Mouse (Mus musculus): ENCODE measurements around the gene Maz. TPM values are rescaled to one million over a fixed set of nuclear protein-coding genes. Genes with fewer than 3 reads are reported as not detected.

The Maz gene
- polyA plus RNA-seq, 1 experiment from 2014 or later: 119 TPM

- no peaks in the 10 kb centered on the region for H3K4me1 ChIP-seq
- H3K36me3 ChIP-seq: peaks cover 13% of the 10 kb centered on the region
- no peaks in the 10 kb centered on the region for H3K27me3 ChIP-seq
- no peak for ATAC-seq (ENCODE audit: low FRiP score)
- H3K4me2 ChIP-seq (replicated peaks): no peak overlapping the region
- H3K9me3 ChIP-seq (replicated peaks): no peaks in the 10 kb centered on the region
- no peak overlapping the region for H3K4me3 ChIP-seq
- WGBS: 59% methylated on average over 10 of the region's 10 CpGs
- H3K27ac ChIP-seq: no peak overlapping the region
- H3K9ac ChIP-seq: no peak overlapping the region
Observed at GRCm38 (mm10) chr7:126984667-126985444, 42.0 kb downstream of the Maz start.

- H3K36me3 ChIP-seq: peaks cover 30% of the 10 kb centered on the region
- no peak overlapping the region for H3K4me3 ChIP-seq
- no peaks in the 10 kb centered on the region for H3K27me3 ChIP-seq
- no peak overlapping the region for H3K4me2 ChIP-seq (replicated peaks)
- no peak overlapping the region for H3K9ac ChIP-seq
- WGBS: 86% methylated on average over 7 of the region's 7 CpGs
- ATAC-seq (ENCODE audit: low FRiP score): no peak
- no peak overlapping the region for H3K27ac ChIP-seq
- no peaks in the 10 kb centered on the region for H3K9me3 ChIP-seq (replicated peaks)
- 0 out of 2 replicates have a peak, but pooled peaks cover 2% of the 10 kb centered on the region for H3K4me1 ChIP-seq
Observed at GRCm38 (mm10) chr7:126983113-126983512, 43.7 kb downstream of the Maz start.

- Histone ChIP-seq H3K9ac (no peak overlapping the region), H3K4me3 (no peak overlapping the region), H3K27me3 (no peaks in the 10 kb centered on the region), H3K4me1 (peaks cover 7% of the 10 kb centered on the region), H3K36me3 (peaks cover 32% of the 10 kb centered on the region), H3K4me2 (replicated peaks) (no peak overlapping the region), H3K27ac (no peak overlapping the region), H3K9me3 (replicated peaks) (no peaks in the 10 kb centered on the region)
- WGBS: 96% methylated on average over 4 of the region's 4 CpGs
- ATAC-seq (ENCODE audit: low FRiP score): no peak
Observed at GRCm38 (mm10) chr7:126982054-126982453, 44.8 kb downstream of the Maz start.

DNA sequence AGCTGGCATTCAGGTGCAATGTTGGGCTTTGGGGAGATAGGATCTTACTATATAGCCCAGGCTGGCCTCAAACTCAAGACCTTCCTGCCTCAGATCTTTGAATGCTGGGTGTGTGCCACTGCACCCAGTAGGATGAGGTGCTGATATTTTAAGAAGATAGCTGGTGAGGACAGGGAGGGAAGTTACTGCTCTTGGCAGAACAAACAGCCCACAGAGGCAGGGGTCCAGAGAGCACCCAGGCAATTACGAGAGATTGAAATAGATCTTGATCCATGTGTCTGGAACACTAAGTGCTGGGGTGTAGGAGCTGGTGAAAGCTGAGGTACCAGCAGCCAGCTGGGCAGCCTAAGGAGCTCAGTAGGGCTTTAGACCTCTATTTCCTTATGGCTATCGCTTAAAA, 45.2 kb downstream of the Maz start:
- Histone ChIP-seq H3K9me3 (replicated peaks) (no peaks in the 10 kb centered on the region), H3K4me2 (replicated peaks) (no peak overlapping the region), H3K4me1 (peaks cover 10% of the 10 kb centered on the region), H3K27ac (no peak overlapping the region), H3K4me3 (no peak overlapping the region), H3K27me3 (no peaks in the 10 kb centered on the region), H3K36me3 (peaks cover 32% of the 10 kb centered on the region), H3K9ac (no peak overlapping the region)
- no peak for ATAC-seq (ENCODE audit: low FRiP score)
- WGBS: 96% methylated on average over 2 of the region's 2 CpGs

- H3K36me3 ChIP-seq: peaks cover 32% of the 10 kb centered on the region
- WGBS: 92% methylated on average over 6 of the region's 6 CpGs
- H3K4me2 ChIP-seq (replicated peaks): no peak overlapping the region
- H3K4me3 ChIP-seq: no peak overlapping the region
- peaks cover 14% of the 10 kb centered on the region for H3K4me1 ChIP-seq
- no peaks in the 10 kb centered on the region for H3K9me3 ChIP-seq (replicated peaks)
- no peak overlapping the region for H3K9ac ChIP-seq
- H3K27ac ChIP-seq: no peak overlapping the region
- no peak for ATAC-seq (ENCODE audit: low FRiP score)
- H3K27me3 ChIP-seq: no peaks in the 10 kb centered on the region
Observed at GRCm38 (mm10) chr7:126978841-126979240, 48.0 kb downstream of the Maz start.

DNA sequence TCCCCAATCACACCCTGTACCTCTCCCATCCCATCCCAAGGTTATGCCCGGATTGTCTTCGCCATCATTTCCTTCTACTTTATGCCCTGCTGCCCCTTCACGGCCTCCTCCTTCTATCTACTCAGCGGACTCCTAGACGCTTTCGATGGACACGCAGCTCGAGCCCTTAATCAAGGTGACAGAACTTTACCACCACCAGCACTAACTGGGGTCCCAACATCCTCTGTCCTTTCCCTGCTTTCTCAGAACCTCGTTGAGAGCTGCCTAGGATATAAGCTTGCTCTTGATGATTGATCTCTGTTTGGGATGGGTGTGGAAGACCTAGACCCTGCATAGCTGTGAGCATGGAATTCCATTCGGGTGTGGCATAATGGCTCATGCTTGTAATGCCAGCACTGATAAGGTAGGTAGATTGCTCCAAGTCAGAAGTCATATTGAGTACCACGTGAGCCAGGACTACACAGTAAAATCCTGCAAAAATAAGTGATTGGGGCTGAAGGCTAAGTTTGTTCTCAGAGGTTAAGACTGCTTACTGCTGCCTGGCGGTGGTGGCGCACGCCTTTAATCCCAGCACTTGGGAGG, 49.9 kb downstream of the Maz start:
- peak overlapping the region; percentile 96 for H3K27ac ChIP-seq
- WGBS: 26% methylated on average over 14 of the region's 14 CpGs

GRCm38 (mm10) chr7:126975950-126976866, 50.6 kb downstream of the Maz start, which contains the start of gene Cdiptos:
TSS of gene Cdiptos (minus strand) at chr7:126976098.
- Histone ChIP-seq H3K9me3 (replicated peaks) (no peaks in the 10 kb centered on the region), H3K9ac (peak within 1 kb of the TSS; percentile 92), H3K27ac (peak within 1 kb of the TSS; percentile 96), H3K4me1 (peaks cover 14% of the 10 kb centered on the region), H3K4me2 (replicated peaks) (peak within 1 kb of the TSS; percentile 89), H3K27me3 (no peaks in the 10 kb centered on the region), H3K36me3 (peaks cover 38% of the 10 kb centered on the region), H3K4me3 (peak within 1 kb of the TSS; percentile 79)
- under 1% methylated on average over 54 of the region's 55 CpGs for WGBS
- peak; percentile 94 for ATAC-seq (ENCODE audit: low FRiP score)

More for the DNA sequence above, 49.9 kb downstream of the Maz start:
- peak overlapping the region; percentile 89 for H3K4me2 ChIP-seq (replicated peaks)
- peaks cover 34% of the 10 kb centered on the region for H3K36me3 ChIP-seq
- no peaks in the 10 kb centered on the region for H3K9me3 ChIP-seq (replicated peaks)
- H3K9ac ChIP-seq: peak overlapping the region; percentile 92
- peaks cover 14% of the 10 kb centered on the region for H3K4me1 ChIP-seq
- ATAC-seq (ENCODE audit: low FRiP score): 0 out of 2 replicates have a peak, but pooled peaks have one; percentile 9
- peak overlapping the region; percentile 79 for H3K4me3 ChIP-seq
- no peaks in the 10 kb centered on the region for H3K27me3 ChIP-seq

GRCm38 (mm10) chr7:126975893-126975949, 51.1 kb downstream of the Maz start, which contains the start of gene Cdipt:
TSS of gene Cdipt (plus strand) at chr7:126975914.
- Histone ChIP-seq H3K27me3 (no peaks in the 10 kb centered on the region), H3K4me2 (replicated peaks) (peak within 1 kb of the TSS; percentile 89)
- WGBS: 4% methylated on average over 1 of the region's 1 CpGs

DNA sequence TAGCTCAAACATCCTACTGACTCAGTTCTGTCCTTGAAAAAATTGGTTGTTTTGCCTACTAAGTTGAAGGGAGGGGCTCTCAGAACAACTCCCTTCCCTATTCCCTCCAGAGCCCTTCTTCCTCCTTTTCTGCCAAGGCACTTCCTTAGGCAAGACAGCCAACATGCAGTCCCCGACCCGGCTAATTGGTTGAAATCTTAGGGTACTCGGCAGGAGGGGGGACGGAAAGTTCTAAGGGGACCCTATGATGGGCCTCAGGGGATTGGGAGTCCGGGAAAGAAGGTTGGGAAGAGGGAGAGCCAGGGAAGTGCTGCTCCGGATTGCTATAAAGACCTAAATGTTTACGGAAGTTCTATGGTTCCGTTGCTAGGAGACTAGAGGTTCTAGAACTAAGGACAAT, 51.3 kb downstream of the Maz start:
- H3K27me3 ChIP-seq: no peaks in the 10 kb centered on the region
- H3K27ac ChIP-seq: peak overlapping the region; percentile 96; the same call in 1 of the 2 replicates
- peak overlapping the region; percentile 79 for H3K4me3 ChIP-seq
- H3K4me2 ChIP-seq (replicated peaks): peak overlapping the region; percentile 89
- WGBS: 9% methylated on average over 8 of the region's 8 CpGs
- no peaks in the 10 kb centered on the region for H3K9me3 ChIP-seq (replicated peaks)
- peaks cover 14% of the 10 kb centered on the region for H3K4me1 ChIP-seq
- ATAC-seq (ENCODE audit: low FRiP score): no peak; the same call in 1 of the 2 replicates
- peaks cover 39% of the 10 kb centered on the region for H3K36me3 ChIP-seq
- peak overlapping the region; percentile 33; the same call in 1 of the 2 replicates for H3K9ac ChIP-seq

More at GRCm38 (mm10) chr7:126975893-126975949, 51.1 kb downstream of the Maz start, which contains the start of gene Cdipt:
- H3K9ac ChIP-seq: peak within 1 kb of the TSS; percentile 92
- no peak for ATAC-seq (ENCODE audit: low FRiP score)
- H3K36me3 ChIP-seq: peaks cover 39% of the 10 kb centered on the region
- no peaks in the 10 kb centered on the region for H3K9me3 ChIP-seq (replicated peaks)
- peak within 1 kb of the TSS; percentile 96 for H3K27ac ChIP-seq
- H3K4me3 ChIP-seq: peak within 1 kb of the TSS; percentile 79
- peaks cover 14% of the 10 kb centered on the region for H3K4me1 ChIP-seq

Small RNA genes lying within 50 kb of the gene (microRNA-seq; reads per million reads assigned to microRNA genes)
- gene Gm44343: not detected

Other genes with a start within 250 kb of the Maz start
- 0.48 and 1.1 TPM in 2 replicates for gene Tbx6, start 245.6 kb downstream of the Maz start, polyA plus RNA-seq (2016; fragmentation: Nextera tagmentation; extraction: Ambion mirVana)
- gene Ppp4c, start 234.5 kb downstream of the Maz start, polyA plus RNA-seq (2016; fragmentation: Nextera tagmentation; extraction: Ambion mirVana): 286 and 294 TPM in 2 replicates
- 23.7 and 24.9 TPM in 2 replicates for gene Fam57b, start 229.4 kb downstream of the Maz start, polyA plus RNA-seq (2016; fragmentation: Nextera tagmentation; extraction: Ambion mirVana)
- not detected in 2 replicates for gene 4930451I11Rik, start 195.4 kb downstream of the Maz start, polyA plus RNA-seq (2016; fragmentation: Nextera tagmentation; extraction: Ambion mirVana)
- gene Doc2a, start 179.6 kb downstream of the Maz start, polyA plus RNA-seq (2016; fragmentation: Nextera tagmentation; extraction: Ambion mirVana): 4.3 and 4.4 TPM in 2 replicates
- gene Hirip3, start 165.1 kb downstream of the Maz start, polyA plus RNA-seq (2016; fragmentation: Nextera tagmentation; extraction: Ambion mirVana): 30.5 and 35.4 TPM in 2 replicates
- 89.0 and 92.6 TPM in 2 replicates for gene Ino80e, start 164.7 kb downstream of the Maz start, polyA plus RNA-seq (2016; fragmentation: Nextera tagmentation; extraction: Ambion mirVana)
- gene Taok2, start 142.3 kb downstream of the Maz start, polyA plus RNA-seq (2016; fragmentation: Nextera tagmentation; extraction: Ambion mirVana): 63.5 and 66.6 TPM in 2 replicates
- 21.8 and 23.0 TPM in 2 replicates for gene Tmem219, start 104.1 kb downstream of the Maz start, polyA plus RNA-seq (2016; fragmentation: Nextera tagmentation; extraction: Ambion mirVana)
- 58.1 and 59.3 TPM in 2 replicates for gene Kctd13, start 98.2 kb downstream of the Maz start, polyA plus RNA-seq (2016; fragmentation: Nextera tagmentation; extraction: Ambion mirVana)
- gene Asphd1, start 77.5 kb downstream of the Maz start, polyA plus RNA-seq (2016; fragmentation: Nextera tagmentation; extraction: Ambion mirVana): 3.4 and 4.1 TPM in 2 replicates
- gene Sez6l2, start 76.5 kb downstream of the Maz start, polyA plus RNA-seq (2016; fragmentation: Nextera tagmentation; extraction: Ambion mirVana): 13.3 and 18.2 TPM in 2 replicates
- gene Cdipt, start 51.1 kb downstream of the Maz start, polyA plus RNA-seq (2016; fragmentation: Nextera tagmentation; extraction: Ambion mirVana): 87.8 and 93.5 TPM in 2 replicates
- gene Cdiptos, start 50.9 kb downstream of the Maz start, polyA plus RNA-seq (2016; fragmentation: Nextera tagmentation; extraction: Ambion mirVana): 0.92 and 1.4 TPM in 2 replicates
- 6.8 and 7.2 TPM in 2 replicates for gene Mvp, start 12.4 kb downstream of the Maz start, polyA plus RNA-seq (2016; fragmentation: Nextera tagmentation; extraction: Ambion mirVana)
- gene Pagr1b, start 10.6 kb downstream of the Maz start, polyA plus RNA-seq (2016; fragmentation: Nextera tagmentation; extraction: Ambion mirVana): 0.72 and 1.3 TPM in 2 replicates
- 46.6 and 51.6 TPM in 2 replicates for gene Pagr1a, start 9.7 kb downstream of the Maz start, polyA plus RNA-seq (2016; fragmentation: Nextera tagmentation; extraction: Ambion mirVana)
- 63.8 and 69.6 TPM in 2 replicates for gene Gm42742, start 5.9 kb downstream of the Maz start, polyA plus RNA-seq (2016; fragmentation: Nextera tagmentation; extraction: Ambion mirVana)
- gene Prrt2, start 5.8 kb downstream of the Maz start, polyA plus RNA-seq (2016; fragmentation: Nextera tagmentation; extraction: Ambion mirVana): 7.1 and 9.6 TPM in 2 replicates
- gene Kif22, start 15.4 kb upstream of the Maz start, polyA plus RNA-seq (2016; fragmentation: Nextera tagmentation; extraction: Ambion mirVana): 85.3 and 86.9 TPM in 2 replicates
- not detected in 2 replicates for gene Zg16, start 60.3 kb upstream of the Maz start, polyA plus RNA-seq (2016; fragmentation: Nextera tagmentation; extraction: Ambion mirVana)
- gene AI467606, start 64.3 kb upstream of the Maz start, polyA plus RNA-seq (2016; fragmentation: Nextera tagmentation; extraction: Ambion mirVana): 1.0 and 1.2 TPM in 2 replicates
- gene Qprt, start 95.2 kb upstream of the Maz start, polyA plus RNA-seq (2016; fragmentation: Nextera tagmentation; extraction: Ambion mirVana): 0.80 and 1.9 TPM in 2 replicates
- not detected in 2 replicates for gene Spn, start 110.8 kb upstream of the Maz start, polyA plus RNA-seq (2016; fragmentation: Nextera tagmentation; extraction: Ambion mirVana)
- gene Cd2bp2, start 169.0 kb upstream of the Maz start, polyA plus RNA-seq (2016; fragmentation: Nextera tagmentation; extraction: Ambion mirVana): 86.2 and 92.9 TPM in 2 replicates
- 46.5 and 47.2 TPM in 2 replicates for gene Tbc1d10b, start 181.4 kb upstream of the Maz start, polyA plus RNA-seq (2016; fragmentation: Nextera tagmentation; extraction: Ambion mirVana)
- 19.5 and 46.1 TPM in 2 replicates for gene Mylpf, start 181.9 kb upstream of the Maz start, polyA plus RNA-seq (2016; fragmentation: Nextera tagmentation; extraction: Ambion mirVana)
- gene Zfp553, start 206.0 kb upstream of the Maz start, polyA plus RNA-seq (2016; fragmentation: Nextera tagmentation; extraction: Ambion mirVana): 61.3 and 67.9 TPM in 2 replicates
- 32.7 and 33.2 TPM in 2 replicates for gene Sept1, start 206.1 kb upstream of the Maz start, polyA plus RNA-seq (2016; fragmentation: Nextera tagmentation; extraction: Ambion mirVana)
- 61.3 and 62.8 TPM in 2 replicates for gene Zfp771, start 217.2 kb upstream of the Maz start, polyA plus RNA-seq (2016; fragmentation: Nextera tagmentation; extraction: Ambion mirVana)
- gene Dctpp1, start 233.7 kb upstream of the Maz start, polyA plus RNA-seq (2016; fragmentation: Nextera tagmentation; extraction: Ambion mirVana): 123 and 147 TPM in 2 replicates
- gene Sephs2, start 247.0 kb upstream of the Maz start, polyA plus RNA-seq (2016; fragmentation: Nextera tagmentation; extraction: Ambion mirVana): 66.5 and 69.3 TPM in 2 replicates